ENCODE assay signal across 15 mouse cellular contexts in the genomic region with DNA sequence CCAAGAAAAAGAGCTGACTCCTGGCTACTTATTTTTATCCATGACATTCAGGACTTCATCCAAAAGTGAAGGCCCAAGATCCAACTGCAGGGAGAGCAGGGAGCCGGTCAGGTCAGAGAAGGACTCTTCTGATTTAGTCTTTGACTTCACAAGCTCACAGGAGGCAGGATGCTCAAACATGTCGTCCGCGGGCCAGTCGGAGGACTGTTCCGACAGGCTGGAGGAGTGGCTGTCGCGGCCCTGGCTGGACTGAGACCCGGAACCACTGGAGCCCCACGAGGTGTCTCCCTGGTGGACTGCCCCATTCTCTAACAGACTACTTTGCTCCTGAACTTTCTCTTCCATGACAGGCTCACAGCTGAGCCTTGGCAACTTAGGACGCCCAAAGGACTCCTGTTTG.
"Had no signal": no experiment of that assay in that cellular context is flagged by ENCODE, and none has a peak within 500 bp of the region (broad histone marks: within the 10 kb centered on the region; RNA-seq: fewer than 3 reads in every experiment).

No protein-coding gene starts in this region.

- H3K27ac ChIP-seq: liver, embryonic 15.5 days; lung, embryonic 15.5 days; midbrain, embryonic 10.5 days; midbrain, embryonic 13.5 days; midbrain, embryonic 15.5 days; neural tube, embryonic 12.5 days had no signal

- H3K4me3 ChIP-seq: liver, embryonic 15.5 days; lung, embryonic 15.5 days; midbrain, embryonic 10.5 days; midbrain, embryonic 13.5 days; midbrain, embryonic 15.5 days; neural tube, embryonic 12.5 days had no signal

- H3K4me1 ChIP-seq: lung, embryonic 15.5 days; midbrain, embryonic 10.5 days; midbrain, embryonic 13.5 days; midbrain, embryonic 15.5 days; neural tube, embryonic 12.5 days had no signal

- H3K27me3 ChIP-seq: liver, embryonic 15.5 days; lung, embryonic 15.5 days; midbrain, embryonic 13.5 days; midbrain, embryonic 15.5 days; neural tube, embryonic 12.5 days had no signal

- DNase-seq: liver, postnatal 0 days; lung, adult 2 months; lung, postnatal 14 days; lung, postnatal 36 days; right cerebral cortex, postnatal 14 days; spleen, adult 18-20 months; thymus, adult 18-20 months; thymus, postnatal 14 days; thymus, postnatal 36 days had no signal

- H3K4me2 ChIP-seq: liver, embryonic 15.5 days; lung, embryonic 15.5 days; midbrain, embryonic 13.5 days; midbrain, embryonic 15.5 days; neural tube, embryonic 12.5 days had no signal
